Mouse (Mus musculus) gastrocnemius, adult 8-10 months (tissue): ENCODE measurements around the gene Olfr137. TPM values are rescaled to one million over a fixed set of nuclear protein-coding genes. Genes with fewer than 3 reads are reported as not detected.

ENCODE experiments used
- DNase-seq, 2 experiments: peaks; one replicate each; pipeline ENCODE4 v3.0.0; 2022; ENCODE audit warnings: low spot score in 2 of 2
- total RNA-seq, 4 experiments: library from RNA; stranded (reverse); gene quantifications; 2 replicates each; pipeline ENCODE4 v1.2.4; 2022

Gene Olfr137
- total RNA-seq = not detected

- DNase-seq = no peak
These were observed at the start of gene Olfr137 for GRCm38 (mm10) chr17:38307470-38307869. Gene Olfr137, minus strand, starts transcription at chr17:38307570.

GRCm38 (mm10) chr17:38329531-38329930, 22.2 kb upstream of the Olfr137 start, which contains the start of gene Olfr136:
Gene Olfr136, plus strand, starts transcription at chr17:38329831.
- DNase-seq = no peak

DNA sequence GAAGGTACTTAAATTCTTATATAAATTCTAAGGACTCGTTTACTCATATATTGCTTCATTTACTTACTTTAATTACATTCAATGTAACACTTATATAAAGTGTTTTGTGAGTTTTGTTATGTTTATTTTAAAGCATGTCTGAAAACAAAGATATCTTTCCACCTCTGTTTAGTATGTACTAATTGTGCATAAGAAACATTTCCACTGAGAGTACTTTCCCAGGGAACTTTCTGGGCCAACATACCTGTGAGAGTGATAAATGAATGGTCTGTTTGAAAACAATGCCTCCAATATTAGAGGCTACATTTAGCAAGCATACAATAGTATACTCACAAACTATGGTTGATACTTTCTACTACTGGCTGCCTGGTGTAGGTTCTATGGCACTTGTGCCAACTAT, 46.6 kb downstream of the Olfr137 start, which contains the start of gene Olfr138:
Gene Olfr138, plus strand, starts transcription at position 301 of the 400 bp plus-strand sequence.
- DNase-seq = no peak

Other genes with a start within 250 kb of the Olfr137 start
- gene Olfr129, start 247.5 kb downstream of the Olfr137 start, total RNA-seq = not detected
- gene Olfr130, start 243.6 kb downstream of the Olfr137 start, total RNA-seq = not detected
- not detected for gene Olfr131, start 218.9 kb downstream of the Olfr137 start, total RNA-seq
- gene Olfr132, start 173.0 kb downstream of the Olfr137 start, total RNA-seq = not detected
- not detected for gene Olfr133, start 162.3 kb downstream of the Olfr137 start, total RNA-seq
- not detected for gene Olfr134, start 136.2 kb downstream of the Olfr137 start, total RNA-seq
- not detected for gene Olfr135, start 103.2 kb downstream of the Olfr137 start, total RNA-seq
- gene Olfr138, start 46.5 kb downstream of the Olfr137 start, total RNA-seq = not detected
- not detected for gene Olfr136, start 22.3 kb upstream of the Olfr137 start, total RNA-seq
- gene Esp36, start 112.6 kb upstream of the Olfr137 start, total RNA-seq = not detected
- not detected for gene Esp34, start 246.6 kb upstream of the Olfr137 start, total RNA-seq